Mouse (Mus musculus): ENCODE data around the gene Hvcn1.

The Hvcn1 gene

GRCm38 (mm10) chr5:122274785-122275184 is 68.2 kb downstream of the Hvcn1 start:
- peak; percentile 43 for DNase-seq

GRCm38 (mm10) chr5:122278946-122279345 is 72.3 kb downstream of the Hvcn1 start:
- DNase-seq = no peak

- DNase-seq = no peak
Observed at GRCm38 (mm10) chr5:122279799-122280421, 73.3 kb downstream of the Hvcn1 start.

- no peak for DNase-seq
Observed at GRCm38 (mm10) chr5:122280422-122280826, 73.8 kb downstream of the Hvcn1 start.

GRCm38 (mm10) chr5:122280827-122281462 is 74.3 kb downstream of the Hvcn1 start:
- peak; percentile 65 for DNase-seq

GRCm38 (mm10) chr5:122283828-122284182 is 77.2 kb downstream of the Hvcn1 start:
- DNase-seq = no peak

GRCm38 (mm10) chr5:122284183-122285028 is 77.8 kb downstream of the Hvcn1 start, which contains the start of gene Pptc7:
Gene Pptc7, plus strand, starts transcription at chr5:122284365.
- peak; percentile 94 for DNase-seq

- peak; percentile 65 for DNase-seq
Observed at GRCm38 (mm10) chr5:122285029-122285766, 78.6 kb downstream of the Hvcn1 start.

GRCm38 (mm10) chr5:122285767-122286150 is 79.2 kb downstream of the Hvcn1 start:
- DNase-seq = no peak

- no peak for DNase-seq
Observed at GRCm38 (mm10) chr5:122286191-122286590, 79.6 kb downstream of the Hvcn1 start.

- no peak for DNase-seq
Observed at GRCm38 (mm10) chr5:122287026-122287425, 80.4 kb downstream of the Hvcn1 start.

GRCm38 (mm10) chr5:122288147-122288811 is 81.7 kb downstream of the Hvcn1 start:
- no peak for DNase-seq

GRCm38 (mm10) chr5:122291149-122291548 is 84.5 kb downstream of the Hvcn1 start:
- no peak for DNase-seq

Data from retina, postnatal 1 day (tissue).